Mouse (Mus musculus): ENCODE results near the gene Adtrp.

DNA sequence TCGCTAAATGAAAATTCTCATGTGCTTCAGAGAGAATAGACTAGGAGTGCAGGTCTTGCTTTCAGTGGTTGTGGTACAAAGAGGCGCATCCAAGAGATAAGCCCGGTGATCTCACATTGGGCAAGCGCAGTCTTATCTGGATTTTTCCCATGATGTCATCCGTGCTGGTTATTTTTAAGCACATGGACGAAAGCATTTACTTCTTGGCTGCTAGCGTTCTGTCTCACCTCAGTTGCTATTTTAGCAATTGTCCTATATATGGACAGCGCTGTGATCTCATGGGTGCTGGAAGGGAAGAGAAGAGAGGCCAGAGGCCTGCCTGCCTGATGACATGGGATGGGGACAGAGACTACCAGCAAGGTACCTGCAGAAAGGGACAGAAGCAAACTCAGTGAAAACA is 117.8 kb downstream of the Adtrp start:
- no peak for TF ChIP-seq CTCF (IDR thresholded peaks at IDR 0.05; ENCODE audit: low read depth)
- no peak for TF ChIP-seq EP300 (IDR thresholded peaks at IDR 0.05; ENCODE audit: low read depth)

Data from liver, embryonic 14.5 days (tissue).